Mouse (Mus musculus): ENCODE data around the gene Tap2.

DNA sequence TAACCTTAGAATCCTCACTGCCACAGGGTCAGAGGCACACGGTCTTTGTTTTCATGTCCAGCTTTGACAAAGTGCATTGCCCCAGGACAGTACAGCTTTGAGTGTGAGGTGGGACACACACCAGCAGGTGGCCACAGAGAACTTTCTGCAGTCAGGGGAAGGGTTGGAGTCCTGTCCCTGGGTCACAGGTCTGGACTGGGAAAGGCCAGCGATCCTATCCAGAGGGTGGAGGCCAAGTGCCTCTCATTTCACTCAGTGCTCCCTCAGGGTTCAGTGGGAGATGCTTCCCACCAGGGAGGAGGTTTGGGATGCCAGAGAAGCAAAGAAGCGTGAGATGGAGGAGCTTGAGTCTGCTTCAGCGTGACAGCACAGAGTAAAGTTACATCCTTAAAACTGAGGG, 48.3 kb downstream of the Tap2 start:
- no peak for TF ChIP-seq GATA1 (IDR thresholded peaks at IDR 0.05; ENCODE audit: borderline replicate concordance, low read length)
- no peak for TF ChIP-seq FLI1 (IDR thresholded peaks at IDR 0.05; ENCODE audit: low read length)

All from megakaryocyte, embryonic 14.5 days (primary cell).